Mouse (Mus musculus): ENCODE data around the gene Tnxb.

DNA sequence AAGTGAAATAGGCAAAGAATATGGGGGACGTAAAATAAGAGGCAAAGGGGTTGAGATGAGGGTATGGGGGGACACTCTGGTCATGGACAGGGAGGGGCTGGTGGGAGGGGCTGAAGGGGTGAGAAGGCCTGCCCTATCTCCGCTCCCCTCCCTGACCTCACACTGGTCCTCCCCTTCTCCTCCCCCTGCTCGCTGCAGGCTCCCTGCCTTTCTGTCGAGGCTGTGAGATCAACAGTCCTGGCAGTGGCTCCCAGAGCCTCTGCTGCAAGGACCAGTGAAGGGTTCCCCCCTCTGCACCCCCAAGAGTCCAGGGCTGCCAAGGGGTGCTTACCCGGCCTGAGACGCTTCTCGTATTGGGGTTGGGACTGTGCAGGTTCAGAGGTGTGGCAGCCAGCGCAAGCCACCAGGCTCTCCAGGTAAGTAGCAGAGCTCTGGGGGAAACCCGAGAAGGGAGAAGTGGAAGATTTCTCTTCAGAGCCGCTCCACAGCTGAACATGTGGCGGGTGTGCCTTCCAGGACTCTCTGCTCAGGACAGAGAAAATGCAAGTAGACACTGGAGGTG is 10.0 kb upstream of the Tnxb start:
- no peak for TF ChIP-seq CTCF (IDR thresholded peaks at IDR 0.05; ENCODE audit: extremely low read depth, insufficient read depth, insufficient read length, insufficient replicate concordance)
- no peak for TF ChIP-seq POLR2A (IDR thresholded peaks at IDR 0.05; ENCODE audit: low read depth, low read length)

All from spleen, adult 2 months (tissue).